Mouse (Mus musculus): ENCODE data around the gene Hmox2.

The Hmox2 gene

DNA sequence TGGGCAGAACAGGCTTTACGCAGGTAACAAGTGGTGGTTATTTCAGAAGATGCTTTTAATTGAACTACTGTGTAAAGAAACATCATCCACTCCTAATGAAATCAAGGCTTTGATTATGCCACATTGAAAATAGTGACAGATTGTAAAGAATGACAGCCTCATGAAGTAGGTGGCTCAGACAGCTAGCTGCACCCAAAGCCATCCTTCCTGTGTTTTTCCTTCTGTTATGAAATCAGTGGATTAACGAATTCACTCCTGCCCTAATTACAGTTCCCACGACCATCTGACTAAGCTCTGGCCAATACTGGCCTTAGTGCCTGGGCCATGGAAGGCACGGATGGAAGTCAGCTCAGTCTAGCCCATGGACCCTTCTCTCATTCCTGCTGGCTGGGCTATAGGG lies 52.8 kb downstream of the Hmox2 start:
- CTCF ChIA-PET: no interaction called here

DNA sequence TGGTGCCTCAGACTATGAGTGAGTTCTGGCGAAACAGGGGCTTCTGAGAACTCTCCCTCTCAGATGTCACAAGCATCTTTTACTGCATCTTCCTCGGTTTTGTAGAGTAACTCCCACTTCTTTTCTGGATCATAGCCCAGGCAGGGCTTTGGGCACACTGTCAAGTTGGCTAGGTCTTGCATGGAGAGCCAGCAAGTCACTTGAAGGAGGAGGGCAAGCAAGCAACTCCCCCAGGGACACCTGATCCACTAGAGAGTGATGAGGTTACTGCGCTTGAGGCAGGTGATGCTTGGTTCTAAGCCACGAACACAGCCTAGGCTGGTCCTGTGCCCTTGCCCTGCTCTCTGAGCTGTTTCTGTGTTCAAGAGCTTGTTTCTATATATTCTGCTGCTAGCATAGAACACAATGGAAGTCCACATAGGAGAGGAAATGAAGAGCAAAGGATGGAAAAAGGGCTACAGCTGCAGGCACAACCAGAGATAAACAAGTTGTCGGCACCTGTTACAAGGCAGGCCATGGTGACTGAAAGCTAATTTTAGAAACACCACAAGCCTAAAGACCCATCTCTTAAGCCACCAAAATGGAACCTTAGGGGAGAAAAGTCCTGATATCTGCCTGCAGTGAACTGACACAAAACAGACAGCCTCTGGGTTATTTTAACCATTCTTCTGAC lies 55.5 kb downstream of the Hmox2 start:
- CTCF ChIA-PET: interaction anchor here (0.5 kb wide), 1 partner anchor 470 kb away, joined by 4 read pairs; no protein-coding TSS in a partner anchor

DNA sequence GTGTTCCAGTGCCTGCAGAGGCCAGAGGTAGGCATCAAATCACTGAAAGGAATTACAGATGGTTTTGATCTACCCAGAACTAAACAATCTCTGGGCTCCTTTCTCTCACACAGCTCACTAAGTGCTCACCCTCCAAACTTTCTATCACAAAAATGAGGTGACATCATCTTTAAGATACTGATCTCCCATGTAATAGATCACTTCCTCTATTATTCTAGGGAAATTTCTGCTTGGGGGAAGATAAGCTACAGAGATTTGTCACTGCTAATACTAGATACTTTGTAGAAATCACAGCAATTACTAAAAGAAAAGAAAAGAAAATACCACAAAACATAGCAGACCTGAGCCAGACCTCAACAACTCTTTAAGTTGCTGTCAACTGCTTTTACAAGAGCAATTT lies 56.4 kb downstream of the Hmox2 start:
- CTCF ChIA-PET: no interaction called here

DNA sequence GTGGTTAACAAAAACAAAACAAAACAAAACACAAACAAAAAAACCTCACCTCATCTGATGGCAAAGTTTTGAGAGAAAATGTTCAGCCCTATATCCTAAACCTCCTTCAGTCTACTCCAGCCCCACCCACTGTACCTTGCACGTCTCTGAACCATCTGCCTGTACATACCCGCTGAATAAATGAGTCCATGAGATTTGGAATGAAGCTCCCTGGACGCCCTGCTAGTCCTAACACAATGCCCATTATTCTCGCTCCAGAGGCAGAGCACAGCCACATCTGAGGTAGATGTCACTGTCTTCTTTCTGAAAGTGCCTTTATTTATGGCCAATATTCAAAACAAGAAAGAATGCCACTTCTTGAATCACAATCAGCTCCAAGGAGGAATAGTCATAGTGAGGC lies 59.5 kb downstream of the Hmox2 start:
- CTCF ChIA-PET: no interaction called here

DNA sequence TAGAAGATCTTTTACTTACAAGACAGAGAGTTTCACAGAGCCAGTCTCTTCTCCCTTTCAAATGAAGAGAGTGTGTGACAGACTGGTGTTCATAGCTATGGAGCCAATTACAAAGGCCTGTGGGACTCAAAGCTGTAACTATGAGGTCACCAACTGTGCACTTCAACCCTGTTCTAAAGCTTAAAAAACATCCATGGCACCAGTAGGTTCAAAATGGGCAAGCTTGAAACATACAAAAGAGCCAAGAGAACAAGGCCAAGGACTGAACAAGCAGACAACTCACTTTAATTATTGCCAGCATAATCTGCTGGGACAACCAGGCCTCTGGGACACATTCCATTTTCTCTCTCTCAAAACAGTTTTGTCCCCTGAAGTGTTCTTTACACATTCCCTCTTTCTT lies 62.0 kb downstream of the Hmox2 start:
- CTCF ChIA-PET: no interaction called here

DNA sequence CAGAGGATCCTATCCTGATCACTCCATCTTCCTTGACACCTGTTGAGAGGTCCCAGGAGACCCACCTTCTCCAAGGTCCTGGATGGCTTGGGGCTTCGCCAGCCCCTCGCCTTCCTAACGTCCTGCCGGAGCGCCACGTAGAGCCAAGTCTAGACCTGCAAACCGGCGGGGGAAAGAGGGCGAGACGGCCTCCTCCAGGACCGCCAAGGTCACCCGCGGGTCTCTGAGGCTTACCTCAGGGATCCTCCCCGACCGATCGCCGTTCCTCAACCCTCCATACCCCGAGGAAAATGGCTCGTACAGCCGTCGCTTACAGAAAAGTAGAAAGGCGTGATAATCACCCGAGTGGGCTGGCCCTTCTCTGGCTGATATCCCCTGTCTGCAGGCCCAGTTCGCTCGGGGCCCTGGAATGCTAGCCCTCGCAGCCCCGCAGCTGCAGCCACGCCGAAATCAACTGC lies 63.2 kb downstream of the Hmox2 start:
- CTCF ChIA-PET: no interaction called here

DNA sequence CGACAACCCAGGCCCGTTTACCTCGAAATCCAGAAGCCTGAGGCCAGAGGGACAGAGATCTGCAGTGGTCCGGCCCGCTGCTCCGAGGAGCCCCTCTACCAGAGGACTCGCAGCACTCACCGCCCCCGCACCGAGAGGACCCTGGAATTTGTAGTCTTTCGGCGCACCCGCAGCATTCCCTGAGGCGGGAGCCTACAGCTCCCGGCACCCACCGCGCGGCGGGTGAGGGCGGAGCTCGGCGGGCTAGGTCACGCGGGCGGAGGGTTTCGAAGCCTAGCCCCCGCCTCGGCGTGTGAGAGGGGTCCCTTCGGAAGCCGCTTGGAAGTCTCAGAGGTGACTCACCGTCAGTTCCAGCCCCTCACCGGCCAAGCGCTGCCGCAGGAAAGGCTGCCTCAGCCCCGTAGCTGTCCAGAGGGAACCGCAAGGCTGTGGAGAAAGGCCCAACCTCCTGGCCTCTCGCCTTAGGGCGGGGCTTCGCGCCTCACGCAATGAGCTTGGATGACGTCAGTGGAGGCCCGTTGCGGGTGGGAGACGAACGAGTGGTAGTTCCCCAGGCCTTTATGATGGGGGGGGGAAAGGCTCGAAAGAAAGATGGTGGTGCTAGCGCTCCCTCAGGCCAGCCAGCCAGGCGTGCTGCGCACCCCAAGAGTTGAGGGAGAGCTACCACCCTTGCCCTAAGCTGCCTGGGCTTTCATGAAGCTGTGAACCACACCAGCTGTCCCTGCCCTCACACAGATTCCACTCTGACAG lies 63.8 kb downstream of the Hmox2 start, which contains the start of gene Cdip1:
Gene Cdip1 (minus strand): TSS at position 483 of the 750 bp plus-strand sequence.
- CTCF ChIA-PET: interaction anchor here (0.6 kb wide), 1 partner anchor 14 kb away, joined by 4 read pairs; no protein-coding TSS in a partner anchor

DNA sequence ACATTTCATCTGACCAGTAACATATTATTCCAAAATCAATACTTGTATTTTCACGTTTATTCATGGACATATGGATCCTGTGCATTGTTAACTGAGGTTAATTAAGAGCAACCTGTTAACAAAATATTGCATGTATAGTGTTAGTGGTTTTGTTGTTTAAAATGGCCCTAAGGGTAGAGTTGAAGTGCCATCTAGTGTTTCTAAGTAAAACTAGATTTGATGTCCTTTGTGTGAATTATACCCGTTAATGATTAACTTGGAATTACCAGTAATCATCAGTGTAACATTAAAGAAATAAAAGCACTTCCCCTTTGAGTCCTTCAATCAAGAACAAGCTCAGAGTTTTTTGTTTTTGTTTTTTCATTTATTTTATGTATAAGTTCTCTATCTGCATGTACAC lies 65.2 kb downstream of the Hmox2 start:
- CTCF ChIA-PET: no interaction called here

DNA sequence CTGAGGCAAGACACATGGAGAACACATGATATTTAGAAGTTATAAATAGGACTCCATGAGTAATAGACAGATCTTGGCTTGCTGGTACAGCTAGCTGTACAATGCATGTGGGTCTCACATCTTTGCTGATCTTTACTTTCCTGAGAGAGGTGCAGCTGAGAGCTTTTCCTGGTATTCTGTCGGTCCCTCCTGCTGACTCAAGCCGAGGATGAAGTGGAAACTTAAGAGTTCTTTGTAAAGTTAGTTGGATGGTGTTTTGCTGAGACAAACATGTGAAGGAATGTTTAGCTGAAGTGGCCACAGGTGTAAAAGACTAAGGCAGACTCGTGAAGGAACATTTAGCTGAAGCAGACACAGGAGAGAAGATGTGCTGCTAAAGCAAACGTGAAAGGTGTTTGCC lies 70.5 kb downstream of the Hmox2 start:
- CTCF ChIA-PET: no interaction called here
